Mouse (Mus musculus): ENCODE data around the gene Cep170b.

DNA sequence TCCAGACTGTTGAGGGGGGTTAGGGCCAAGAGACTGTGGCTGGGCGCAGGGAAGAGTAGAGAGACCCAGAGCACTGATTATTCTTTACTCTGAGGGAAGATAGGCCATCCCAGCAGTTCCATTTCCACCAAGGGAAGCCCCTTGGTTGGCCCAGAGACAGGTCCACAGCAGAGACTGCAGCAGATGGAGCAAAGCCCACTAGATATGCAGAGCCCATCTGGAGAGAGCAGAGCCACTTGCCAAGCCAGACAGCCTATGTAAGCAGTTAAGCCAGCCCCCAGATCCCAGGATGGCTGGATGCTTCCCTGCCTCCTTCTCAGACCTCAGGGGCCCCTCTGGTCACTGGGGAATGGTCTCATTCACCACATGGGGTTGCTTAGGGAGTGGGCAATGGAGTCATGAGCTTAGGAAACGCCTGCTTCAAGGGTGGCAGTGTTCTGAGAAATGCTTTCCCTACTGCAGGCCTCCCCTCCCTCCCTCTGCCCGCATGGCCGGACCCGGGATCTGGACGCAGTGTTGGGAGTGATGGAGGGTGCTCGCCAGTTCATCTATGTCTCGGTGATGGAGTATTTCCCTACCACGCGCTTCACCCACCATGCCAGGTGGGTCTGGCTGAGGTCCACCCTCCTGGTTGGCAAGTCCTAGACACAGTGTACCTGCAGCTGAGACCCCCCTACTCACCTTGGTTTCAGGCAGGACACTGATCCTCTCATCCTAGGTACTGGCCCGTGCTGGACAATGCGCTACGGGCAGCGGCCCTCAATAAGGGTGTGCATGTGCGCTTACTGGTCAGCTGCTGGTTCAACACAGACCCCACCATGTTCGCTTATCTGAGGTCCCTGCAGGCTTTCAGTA, 47.0 kb downstream of the Cep170b start:
- TF ChIP-seq CTCF (IDR thresholded peaks at IDR 0.05; ENCODE audit: extremely low read depth, insufficient read depth, low read length) (no peak), POLR2A (IDR thresholded peaks at IDR 0.05; ENCODE audit: extremely low read depth, insufficient read depth, low read length) (no peak)
